Mouse (Mus musculus) 3T3-L1 (cell line): ENCODE data around the gene Tmem215.

ENCODE experiments used
- DNase-seq: peaks from one replicate; pipeline ENCODE4 v3.0.0-alpha.2; 2015; ENCODE audit warnings: low read depth, low spot score

Tmem215 gene

GRCm38 (mm10) chr4:40471880-40472279 lies at the start of gene Tmem215:
Gene Tmem215, plus strand, starts transcription at chr4:40472180.
- no peak for DNase-seq

GRCm38 (mm10) chr4:40431916-40432315 lies 40.1 kb upstream of the Tmem215 start:
- DNase-seq = no peak

GRCm38 (mm10) chr4:40433379-40433778 lies 38.6 kb upstream of the Tmem215 start:
- DNase-seq = no peak

GRCm38 (mm10) chr4:40434388-40434787 lies 37.6 kb upstream of the Tmem215 start:
- no peak for DNase-seq

- DNase-seq = no peak
Measured at GRCm38 (mm10) chr4:40443565-40443964, 28.4 kb upstream of the Tmem215 start.

- no peak for DNase-seq
Measured at GRCm38 (mm10) chr4:40472700-40473530, 935 bp downstream of the Tmem215 start.

GRCm38 (mm10) chr4:40473911-40474310 lies 1.9 kb downstream of the Tmem215 start:
- DNase-seq = no peak

GRCm38 (mm10) chr4:40477963-40478362 lies 6.0 kb downstream of the Tmem215 start:
- no peak for DNase-seq

GRCm38 (mm10) chr4:40486546-40486945 lies 14.6 kb downstream of the Tmem215 start:
- no peak for DNase-seq

- DNase-seq = no peak
Measured at GRCm38 (mm10) chr4:40491731-40492130, 19.8 kb downstream of the Tmem215 start.

GRCm38 (mm10) chr4:40496354-40496753 lies 24.4 kb downstream of the Tmem215 start:
- no peak for DNase-seq

GRCm38 (mm10) chr4:40496828-40497227 lies 24.8 kb downstream of the Tmem215 start:
- no peak for DNase-seq

- no peak for DNase-seq
Measured at GRCm38 (mm10) chr4:40499812-40500591, 28.0 kb downstream of the Tmem215 start.

GRCm38 (mm10) chr4:40502459-40502858 lies 30.5 kb downstream of the Tmem215 start:
- no peak for DNase-seq

- no peak for DNase-seq
Measured at GRCm38 (mm10) chr4:40509534-40509933, 37.6 kb downstream of the Tmem215 start.

GRCm38 (mm10) chr4:40513235-40513634 lies 41.3 kb downstream of the Tmem215 start:
- DNase-seq = no peak

GRCm38 (mm10) chr4:40518545-40519324 lies 46.8 kb downstream of the Tmem215 start:
- no peak for DNase-seq
